Mouse (Mus musculus): Measurements from ENCODE around the gene Gnai3. TPM values are rescaled to one million over a fixed set of nuclear protein-coding genes. Genes with fewer than 3 reads are reported as not detected.

The Gnai3 gene
- polyA plus RNA-seq, 1 experiment from 2014 or later: 148 TPM

DNA sequence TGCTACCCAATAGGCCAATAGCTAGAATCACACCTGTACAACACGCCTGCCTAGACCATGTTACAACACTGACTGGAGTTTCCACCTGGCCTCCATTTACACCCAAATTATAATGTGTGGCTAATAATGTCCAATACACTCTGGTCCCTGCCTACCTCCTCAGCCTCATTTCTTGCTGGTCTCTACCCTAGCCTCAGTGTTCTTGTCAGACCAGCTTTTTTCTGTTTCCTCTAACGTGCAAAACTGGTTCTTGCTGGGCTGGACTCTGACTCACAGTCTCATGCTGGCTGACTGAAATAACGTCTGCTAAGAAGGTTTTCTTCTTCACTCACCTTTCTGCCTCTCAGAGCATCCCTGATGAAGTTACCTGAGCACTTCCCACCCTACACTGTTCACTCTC, 19.6 kb downstream of the Gnai3 start:
- Histone ChIP-seq H3K27me3 (no peaks in the 10 kb centered on the region), H3K4me2 (replicated peaks) (no peak overlapping the region), H3K9ac (replicated peaks) (no peak overlapping the region), H3K4me1 (replicated peaks) (0 out of 2 replicates have a peak, but pooled peaks cover 3% of the 10 kb centered on the region), H3K36me3 (peaks cover 10% of the 10 kb centered on the region), H3K27ac (no peak overlapping the region), H3K4me3 (replicated peaks) (no peak overlapping the region), H3K9me3 (no peaks in the 10 kb centered on the region)
- ATAC-seq: no peak
- 94% methylated on average over 3 of the region's 3 CpGs for WGBS

DNA sequence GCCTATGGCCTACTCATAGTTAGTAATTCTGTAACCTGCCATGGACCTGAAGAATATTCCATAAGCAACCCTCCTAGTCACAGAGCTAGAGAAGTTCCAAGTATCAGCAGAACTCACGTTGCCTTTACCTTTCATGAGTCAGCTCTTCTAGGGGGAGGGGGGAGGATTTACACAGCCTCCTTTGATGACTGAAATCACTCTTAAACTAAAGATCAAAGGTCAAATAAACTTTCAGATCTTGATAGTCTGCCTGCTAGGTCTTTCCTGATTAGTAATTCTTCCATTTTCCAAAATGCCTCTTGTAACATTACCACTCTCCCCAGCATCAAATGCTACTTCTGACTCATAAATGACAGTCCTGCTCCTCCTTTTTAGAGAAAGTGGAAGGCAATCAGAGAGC, 21.8 kb downstream of the Gnai3 start:
- no peaks in the 10 kb centered on the region for H3K9me3 ChIP-seq
- no peak for ATAC-seq
- H3K27me3 ChIP-seq: no peaks in the 10 kb centered on the region
- H3K4me1 ChIP-seq (replicated peaks): 0 out of 2 replicates have a peak, but pooled peaks cover 3% of the 10 kb centered on the region
- H3K36me3 ChIP-seq: peaks cover 25% of the 10 kb centered on the region
- H3K9ac ChIP-seq (replicated peaks): no peak overlapping the region
- no peak overlapping the region for H3K27ac ChIP-seq
- H3K4me3 ChIP-seq (replicated peaks): no peak overlapping the region
- no peak overlapping the region for H3K4me2 ChIP-seq (replicated peaks)
- WGBS: 64% methylated on average over 1 of the region's 1 CpGs

DNA sequence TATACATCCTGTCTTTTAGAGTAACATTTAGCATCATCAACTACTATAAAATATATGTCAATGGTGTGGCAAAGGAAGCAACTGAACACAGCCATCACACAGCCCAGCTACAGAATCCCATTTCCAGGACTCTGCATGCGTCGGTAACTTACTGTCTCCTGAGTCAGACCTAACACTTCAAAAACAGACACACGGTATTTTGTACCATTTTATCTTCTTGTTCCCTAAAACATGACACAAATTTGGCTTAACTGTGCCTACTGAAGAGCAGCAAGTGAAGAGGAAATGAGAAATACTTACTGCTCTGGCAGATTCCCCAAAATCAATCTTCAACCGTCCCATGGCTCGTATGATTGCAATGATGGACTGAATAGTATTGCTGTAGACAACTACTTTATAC, 22.7 kb downstream of the Gnai3 start:
- no peak overlapping the region for H3K4me3 ChIP-seq (replicated peaks)
- no peak overlapping the region for H3K4me2 ChIP-seq (replicated peaks)
- peaks cover 33% of the 10 kb centered on the region for H3K36me3 ChIP-seq
- no peaks in the 10 kb centered on the region for H3K4me1 ChIP-seq (replicated peaks)
- no peak for ATAC-seq
- H3K27ac ChIP-seq: no peak overlapping the region
- no peak overlapping the region for H3K9ac ChIP-seq (replicated peaks)
- H3K27me3 ChIP-seq: no peaks in the 10 kb centered on the region
- H3K9me3 ChIP-seq: no peaks in the 10 kb centered on the region
- 95% methylated on average over 5 of the region's 5 CpGs for WGBS

DNA sequence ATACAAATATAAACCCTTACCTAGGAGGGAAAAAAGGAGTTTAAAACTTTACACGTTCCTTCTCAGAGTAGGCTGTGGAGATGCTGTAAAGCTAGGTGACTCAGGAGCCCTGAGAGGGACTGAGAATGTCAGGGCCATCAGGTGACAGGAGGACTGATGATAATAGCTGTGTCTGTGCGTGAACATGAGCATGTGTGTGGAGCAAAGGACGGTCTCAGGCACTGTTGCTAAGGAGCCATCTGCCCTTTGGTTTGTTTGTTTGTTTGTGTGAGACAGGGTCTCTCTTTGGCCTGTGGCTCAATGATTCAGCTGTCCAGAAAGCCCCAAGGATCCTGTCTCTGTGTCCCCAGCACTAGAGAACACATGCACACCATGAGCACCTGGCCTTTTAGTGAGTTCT, 24.8 kb downstream of the Gnai3 start:
- H3K27ac ChIP-seq: no peak overlapping the region
- H3K4me2 ChIP-seq (replicated peaks): no peak overlapping the region
- peaks cover 50% of the 10 kb centered on the region for H3K36me3 ChIP-seq
- H3K9ac ChIP-seq (replicated peaks): no peak overlapping the region
- WGBS: 88% methylated on average over 3 of the region's 3 CpGs
- H3K4me3 ChIP-seq (replicated peaks): no peak overlapping the region
- no peak for ATAC-seq
- no peaks in the 10 kb centered on the region for H3K9me3 ChIP-seq
- H3K27me3 ChIP-seq: no peaks in the 10 kb centered on the region
- H3K4me1 ChIP-seq (replicated peaks): no peaks in the 10 kb centered on the region

DNA sequence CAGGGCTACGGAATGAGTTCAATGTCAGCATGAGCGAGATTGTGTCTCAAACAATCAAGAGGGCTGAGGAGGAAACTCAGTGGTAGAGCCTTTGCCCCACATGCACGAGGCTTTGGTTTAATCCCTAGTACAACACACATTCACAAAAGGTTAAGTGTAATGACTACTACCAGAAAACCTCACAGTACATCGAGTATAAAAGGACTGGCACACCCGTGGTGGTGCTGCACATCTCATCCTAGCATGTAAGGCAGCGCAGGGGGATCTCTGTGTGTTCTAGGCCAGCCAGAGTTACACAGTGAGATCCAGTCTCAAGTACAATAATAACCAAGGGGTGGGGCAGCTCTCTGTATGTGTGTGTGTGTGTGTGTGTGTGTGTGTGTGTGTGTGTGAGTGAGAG, 28.5 kb downstream of the Gnai3 start:
- Histone ChIP-seq H3K4me3 (replicated peaks) (no peak overlapping the region), H3K9me3 (no peaks in the 10 kb centered on the region), H3K4me1 (replicated peaks) (no peaks in the 10 kb centered on the region), H3K27me3 (no peaks in the 10 kb centered on the region), H3K36me3 (peaks cover 59% of the 10 kb centered on the region), H3K27ac (no peak overlapping the region), H3K9ac (replicated peaks) (no peak overlapping the region), H3K4me2 (replicated peaks) (no peak overlapping the region)
- 90% methylated on average over 6 of the region's 6 CpGs for WGBS
- no peak for ATAC-seq

DNA sequence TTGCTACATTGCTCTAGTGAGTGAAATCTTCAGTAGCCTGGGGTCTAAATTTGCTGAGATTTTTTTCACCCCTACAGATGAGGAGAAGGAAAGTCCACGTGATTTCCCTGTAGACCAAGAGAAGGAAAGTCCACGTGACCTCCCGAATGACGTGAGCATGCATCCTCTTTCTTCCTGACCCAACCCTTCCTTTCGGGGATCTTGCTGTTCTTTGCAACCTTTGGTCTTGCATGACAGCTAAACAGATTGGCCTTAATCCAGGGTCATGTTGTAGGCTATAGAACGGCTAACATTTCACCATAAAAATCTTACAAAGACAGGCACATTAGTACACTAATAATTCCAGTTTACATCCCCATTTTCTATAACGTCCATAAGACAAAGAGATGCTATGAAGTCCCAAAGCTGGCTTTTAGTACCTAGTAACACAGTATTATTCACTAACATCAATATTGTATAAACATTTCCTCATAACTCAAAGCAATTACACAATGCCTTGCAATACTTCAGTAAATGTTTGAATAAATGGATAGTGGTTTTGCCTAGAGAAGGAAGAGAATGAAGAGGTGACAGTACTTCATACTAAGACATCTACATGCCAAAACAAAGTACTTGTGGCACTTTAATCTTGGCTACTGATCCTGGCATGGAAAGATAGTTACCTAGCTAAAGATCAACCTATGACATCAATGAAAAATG, 32.2 kb downstream of the Gnai3 start:
- Histone ChIP-seq H3K36me3 (peaks cover 72% of the 10 kb centered on the region), H3K4me2 (replicated peaks) (no peak overlapping the region), H3K27me3 (no peaks in the 10 kb centered on the region), H3K4me3 (replicated peaks) (no peak overlapping the region), H3K27ac (no peak overlapping the region), H3K4me1 (replicated peaks) (no peaks in the 10 kb centered on the region), H3K9ac (replicated peaks) (no peak overlapping the region), H3K9me3 (no peaks in the 10 kb centered on the region)
- ATAC-seq: no peak
- WGBS: 94% methylated on average over 7 of the region's 7 CpGs

DNA sequence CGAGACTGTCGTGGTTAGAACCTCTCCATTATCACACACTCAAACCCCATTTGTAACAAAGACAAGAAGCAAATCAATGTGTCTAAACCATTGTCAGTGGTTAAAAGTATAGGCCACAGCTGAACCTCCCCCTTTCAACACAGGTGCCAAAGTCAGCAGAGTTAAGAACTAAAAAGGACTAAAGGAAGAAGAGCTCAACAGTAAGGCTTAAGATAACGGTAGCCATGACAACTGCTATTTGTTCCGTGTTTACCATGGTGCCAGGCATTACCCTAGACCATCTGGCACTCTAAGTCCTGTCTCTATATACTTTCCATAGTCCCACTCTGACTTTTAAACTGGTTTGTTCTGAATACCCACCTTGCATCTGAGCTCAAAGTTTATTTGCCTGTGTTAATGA, 33.3 kb downstream of the Gnai3 start:
- ATAC-seq: no peak
- Histone ChIP-seq H3K4me1 (replicated peaks) (no peaks in the 10 kb centered on the region), H3K9ac (replicated peaks) (no peak overlapping the region), H3K9me3 (no peaks in the 10 kb centered on the region), H3K4me2 (replicated peaks) (no peak overlapping the region), H3K4me3 (replicated peaks) (no peak overlapping the region), H3K27ac (no peak overlapping the region), H3K27me3 (no peaks in the 10 kb centered on the region), H3K36me3 (peaks cover 73% of the 10 kb centered on the region)
- WGBS: 82% methylated on average over 4 of the region's 4 CpGs

DNA sequence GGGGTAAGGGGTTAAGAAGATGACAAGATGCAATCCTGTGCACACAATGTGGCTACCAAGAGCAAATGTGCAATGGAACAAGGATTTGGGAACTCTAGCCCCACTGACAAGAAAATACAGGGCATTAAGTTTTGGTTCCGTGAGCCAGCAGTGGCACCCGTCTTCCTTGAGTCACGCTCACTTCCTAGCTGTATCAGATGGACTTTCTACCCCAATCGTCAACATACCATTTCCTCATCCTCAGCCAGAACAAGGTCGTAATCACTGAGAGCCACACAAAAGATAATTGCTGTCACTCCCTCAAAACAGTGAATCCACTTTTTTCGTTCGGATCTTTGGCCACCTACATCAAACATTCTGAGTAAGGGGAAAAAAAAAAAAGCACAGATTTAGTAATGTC, 33.7 kb downstream of the Gnai3 start:
- WGBS: 88% methylated on average over 7 of the region's 7 CpGs
- Histone ChIP-seq H3K4me3 (replicated peaks) (no peak overlapping the region), H3K9me3 (no peaks in the 10 kb centered on the region), H3K36me3 (peaks cover 71% of the 10 kb centered on the region), H3K9ac (replicated peaks) (no peak overlapping the region), H3K27ac (no peak overlapping the region), H3K27me3 (no peaks in the 10 kb centered on the region), H3K4me1 (replicated peaks) (no peaks in the 10 kb centered on the region), H3K4me2 (replicated peaks) (no peak overlapping the region)
- ATAC-seq: no peak

DNA sequence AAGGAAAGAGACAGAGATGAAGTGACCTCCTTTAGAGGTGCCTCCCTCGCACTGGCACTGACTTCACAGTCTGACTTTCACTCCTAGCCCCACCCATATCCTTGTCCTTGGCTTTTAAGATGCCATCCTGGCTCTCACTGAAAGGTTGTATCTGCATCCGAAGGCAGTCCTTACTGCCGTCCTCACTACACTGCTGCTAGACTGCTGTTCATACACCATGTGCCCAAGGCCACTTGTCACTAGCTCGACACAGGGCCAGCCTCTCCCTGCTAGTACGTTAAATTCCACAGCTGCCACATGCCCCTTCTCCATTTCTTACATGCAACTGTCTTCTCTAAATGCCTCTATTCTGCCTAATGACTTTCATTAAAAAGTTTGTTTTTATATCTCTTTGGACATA, 34.6 kb downstream of the Gnai3 start:
- WGBS: 88% methylated on average over 5 of the region's 5 CpGs
- Histone ChIP-seq H3K4me2 (replicated peaks) (no peak overlapping the region), H3K9me3 (no peaks in the 10 kb centered on the region), H3K27me3 (no peaks in the 10 kb centered on the region), H3K36me3 (peaks cover 69% of the 10 kb centered on the region), H3K9ac (replicated peaks) (no peak overlapping the region), H3K4me3 (replicated peaks) (no peak overlapping the region), H3K27ac (no peak overlapping the region), H3K4me1 (replicated peaks) (no peaks in the 10 kb centered on the region)
- ATAC-seq: no peak

DNA sequence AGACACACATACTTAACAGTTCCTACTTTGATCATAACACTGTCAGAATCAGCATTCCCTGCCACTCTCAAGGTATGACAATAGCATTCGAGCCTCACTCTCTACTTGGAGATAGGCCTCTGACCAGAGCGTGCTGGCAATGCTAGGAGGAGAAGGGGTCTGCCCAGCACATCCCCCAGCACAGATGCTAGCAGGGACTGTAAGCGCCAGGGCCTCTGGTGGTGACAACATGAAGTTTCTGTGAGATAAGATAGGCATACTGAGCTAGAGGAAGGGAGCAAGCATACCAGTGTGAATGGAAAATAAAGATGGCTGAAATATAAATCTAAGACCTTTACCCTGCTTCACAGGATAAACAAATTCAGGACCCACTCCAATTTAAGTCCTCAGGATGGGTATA, 40.7 kb downstream of the Gnai3 start:
- WGBS: 93% methylated on average over 3 of the region's 3 CpGs
- no peak for ATAC-seq
- no peaks in the 10 kb centered on the region for H3K9me3 ChIP-seq
- no peak overlapping the region for H3K4me3 ChIP-seq (replicated peaks)
- no peaks in the 10 kb centered on the region for H3K27me3 ChIP-seq
- no peak overlapping the region for H3K9ac ChIP-seq (replicated peaks)
- peaks cover 37% of the 10 kb centered on the region for H3K36me3 ChIP-seq
- no peaks in the 10 kb centered on the region for H3K4me1 ChIP-seq (replicated peaks)
- H3K27ac ChIP-seq: no peak overlapping the region
- H3K4me2 ChIP-seq (replicated peaks): no peak overlapping the region

DNA sequence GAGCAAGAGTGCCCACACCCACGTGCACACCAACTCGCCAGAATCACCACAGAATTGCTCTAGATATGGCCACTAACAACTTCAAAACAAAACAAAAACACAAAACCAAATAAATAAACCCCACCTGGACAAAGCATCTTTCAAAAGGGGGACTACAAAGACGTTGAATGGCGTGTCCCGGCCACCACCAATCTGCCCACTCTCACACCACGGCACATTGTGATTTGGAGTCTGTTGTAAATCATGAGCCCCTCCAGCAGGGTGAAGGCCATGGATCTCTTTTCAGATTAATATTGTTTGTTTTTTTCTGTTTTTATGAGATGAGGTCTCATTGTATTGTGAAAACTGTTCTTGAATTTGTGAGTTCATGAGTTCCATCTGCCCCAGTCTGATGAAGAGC, 43.9 kb downstream of the Gnai3 start:
- no peaks in the 10 kb centered on the region for H3K27me3 ChIP-seq
- no peaks in the 10 kb centered on the region for H3K4me1 ChIP-seq (replicated peaks)
- no peak overlapping the region for H3K9ac ChIP-seq (replicated peaks)
- peaks cover 10% of the 10 kb centered on the region for H3K36me3 ChIP-seq
- 87% methylated on average over 6 of the region's 6 CpGs for WGBS
- no peak overlapping the region for H3K27ac ChIP-seq
- H3K4me2 ChIP-seq (replicated peaks): no peak overlapping the region
- H3K4me3 ChIP-seq (replicated peaks): no peak overlapping the region
- ATAC-seq: no peak
- no peaks in the 10 kb centered on the region for H3K9me3 ChIP-seq

DNA sequence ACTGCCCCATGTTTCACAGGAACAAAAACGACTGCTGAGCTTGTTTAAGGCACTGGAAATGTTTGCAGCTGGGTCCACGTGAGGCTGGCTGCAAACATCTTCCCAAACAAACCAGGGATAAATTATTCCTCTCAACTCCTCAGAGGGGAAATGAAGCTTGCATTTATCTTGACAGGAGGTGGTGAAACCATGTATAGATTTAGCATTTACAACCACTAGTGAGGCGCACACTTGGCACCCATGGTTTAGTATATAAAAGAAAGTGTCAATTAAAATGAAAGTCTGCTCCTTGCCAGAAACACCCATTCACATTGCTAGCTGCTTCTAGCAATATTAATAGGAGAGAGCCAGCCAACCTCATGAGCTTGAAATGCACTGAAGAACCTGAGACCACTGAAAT, 44.4 kb downstream of the Gnai3 start:
- H3K4me1 ChIP-seq (replicated peaks): no peaks in the 10 kb centered on the region
- H3K27ac ChIP-seq: peak overlapping the region; percentile 1; the same call in 1 of the 2 replicates
- 47% methylated on average over 3 of the region's 3 CpGs for WGBS
- no peak overlapping the region for H3K9ac ChIP-seq (replicated peaks)
- H3K9me3 ChIP-seq: no peaks in the 10 kb centered on the region
- ATAC-seq: no peak
- no peaks in the 10 kb centered on the region for H3K27me3 ChIP-seq
- no peak overlapping the region for H3K4me2 ChIP-seq (replicated peaks)
- H3K4me3 ChIP-seq (replicated peaks): no peak overlapping the region
- peaks cover 6% of the 10 kb centered on the region for H3K36me3 ChIP-seq

DNA sequence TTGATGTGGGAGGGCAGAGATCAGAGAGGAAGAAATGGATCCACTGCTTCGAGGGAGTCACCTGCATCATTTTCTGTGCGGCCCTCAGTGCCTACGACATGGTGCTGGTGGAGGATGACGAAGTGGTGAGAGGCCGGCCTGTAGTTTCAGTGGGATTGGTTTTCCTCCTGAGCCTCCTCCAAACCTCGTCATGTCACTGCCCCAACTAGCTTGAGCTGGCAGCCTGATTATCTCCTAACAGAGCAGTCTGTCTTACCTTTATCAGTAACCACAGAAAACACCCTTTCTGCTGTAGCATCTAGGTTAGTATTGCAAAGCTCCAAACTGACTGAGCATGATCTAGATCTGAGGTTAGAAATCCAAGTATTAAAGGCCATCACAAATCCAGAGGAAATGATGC, 47.6 kb downstream of the Gnai3 start:
- Histone ChIP-seq H3K4me3 (replicated peaks) (no peak overlapping the region), H3K27ac (no peak overlapping the region), H3K27me3 (no peaks in the 10 kb centered on the region; the same call in 1 of the 2 replicates), H3K4me2 (replicated peaks) (no peak overlapping the region), H3K9ac (replicated peaks) (no peak overlapping the region), H3K36me3 (no peaks in the 10 kb centered on the region), H3K4me1 (replicated peaks) (no peaks in the 10 kb centered on the region), H3K9me3 (no peaks in the 10 kb centered on the region)
- 85% methylated on average over 6 of the region's 6 CpGs for WGBS
- ATAC-seq: no peak
